Mouse (Mus musculus): ENCODE measurements at regions not wholly inside any gene's neighbourhood (a gene's known extent, or its start where the extent isn't known, plus 50 kb on each side); places are given as distances from the start of the nearest gene placed in this dataset.

GRCm38 (mm10) chr3:115789063-115789462, 74.2 kb upstream of the S1pr1 start:
- H3K9ac ChIP-seq = no peak overlapping the region
- H3K27me3 ChIP-seq = no peaks in the 10 kb centered on the region; the same call in none of the 2 replicates
- 0 out of 2 replicates have a peak, but pooled peaks cover 11% of the 10 kb centered on the region for H3K4me1 ChIP-seq
- no peak overlapping the region for H3K4me3 ChIP-seq (replicated peaks)
- no peaks in the 10 kb centered on the region for H3K36me3 ChIP-seq
- ATAC-seq (ENCODE audit: insufficient number of reproducible peaks, low FRiP score, low TSS enrichment, low read depth) = no peak
- 48% methylated on average over 6 of the region's 6 CpGs for WGBS
- no peaks in the 10 kb centered on the region for H3K9me3 ChIP-seq (replicated peaks)
- no peak overlapping the region for H3K4me2 ChIP-seq (replicated peaks)
- H3K27ac ChIP-seq (replicated peaks) = no peak overlapping the region

GRCm38 (mm10) chr3:115792606-115793005, 77.7 kb upstream of the S1pr1 start:
- Histone ChIP-seq H3K27ac (replicated peaks) (no peak overlapping the region), H3K9me3 (replicated peaks) (no peaks in the 10 kb centered on the region), H3K27me3 (no peaks in the 10 kb centered on the region; the same call in 1 of the 2 replicates), H3K9ac (no peak overlapping the region), H3K4me1 (0 out of 2 replicates have a peak, but pooled peaks cover 11% of the 10 kb centered on the region), H3K4me2 (replicated peaks) (no peak overlapping the region), H3K36me3 (no peaks in the 10 kb centered on the region), H3K4me3 (replicated peaks) (no peak overlapping the region)
- 75% methylated on average over 3 of the region's 4 CpGs for WGBS
- no peak for ATAC-seq (ENCODE audit: insufficient number of reproducible peaks, low FRiP score, low TSS enrichment, low read depth)

GRCm38 (mm10) chr3:115793344-115794059, 78.6 kb upstream of the S1pr1 start:
- ATAC-seq (ENCODE audit: insufficient number of reproducible peaks, low FRiP score, low TSS enrichment, low read depth) = no peak
- Histone ChIP-seq H3K9me3 (replicated peaks) (no peaks in the 10 kb centered on the region), H3K27me3 (no peaks in the 10 kb centered on the region; the same call in 1 of the 2 replicates), H3K4me2 (replicated peaks) (no peak overlapping the region; the same call in 1 of the 2 replicates), H3K4me1 (0 out of 2 replicates have a peak, but pooled peaks cover 7% of the 10 kb centered on the region), H3K27ac (replicated peaks) (no peak overlapping the region), H3K36me3 (no peaks in the 10 kb centered on the region), H3K9ac (no peak overlapping the region), H3K4me3 (replicated peaks) (no peak overlapping the region)
- WGBS = 29% methylated on average over 12 of the region's 12 CpGs

GRCm38 (mm10) chr3:115799326-115799725, 84.5 kb upstream of the S1pr1 start:
- no peak for ATAC-seq (ENCODE audit: insufficient number of reproducible peaks, low FRiP score, low TSS enrichment, low read depth)

GRCm38 (mm10) chr3:115799981-115800380, 85.1 kb upstream of the S1pr1 start:
- Histone ChIP-seq H3K4me1 (no peaks in the 10 kb centered on the region), H3K27me3 (no peaks in the 10 kb centered on the region), H3K27ac (replicated peaks) (no peak overlapping the region), H3K4me3 (replicated peaks) (no peak overlapping the region), H3K9me3 (replicated peaks) (no peaks in the 10 kb centered on the region), H3K9ac (no peak overlapping the region), H3K4me2 (replicated peaks) (no peak overlapping the region), H3K36me3 (no peaks in the 10 kb centered on the region)
- no peak for ATAC-seq (ENCODE audit: insufficient number of reproducible peaks, low FRiP score, low TSS enrichment, low read depth)
- 74% methylated on average over 2 of the region's 2 CpGs for WGBS

More at GRCm38 (mm10) chr3:115799326-115799725, 84.5 kb upstream of the S1pr1 start:
- H3K4me3 ChIP-seq (replicated peaks) = no peak overlapping the region
- H3K4me1 ChIP-seq = no peaks in the 10 kb centered on the region
- no peaks in the 10 kb centered on the region for H3K36me3 ChIP-seq
- no peak overlapping the region for H3K27ac ChIP-seq (replicated peaks)
- H3K9ac ChIP-seq = no peak overlapping the region
- 82% methylated on average over 10 of the region's 10 CpGs for WGBS
- H3K9me3 ChIP-seq (replicated peaks) = no peaks in the 10 kb centered on the region
- H3K4me2 ChIP-seq (replicated peaks) = no peak overlapping the region
- H3K27me3 ChIP-seq = no peaks in the 10 kb centered on the region

- Histone ChIP-seq H3K4me2 (replicated peaks) (no peak overlapping the region), H3K36me3 (no peaks in the 10 kb centered on the region), H3K4me1 (no peaks in the 10 kb centered on the region), H3K9ac (no peak overlapping the region), H3K9me3 (replicated peaks) (no peaks in the 10 kb centered on the region), H3K27me3 (no peaks in the 10 kb centered on the region), H3K4me3 (replicated peaks) (no peak overlapping the region), H3K27ac (replicated peaks) (no peak overlapping the region)
- no peak for ATAC-seq (ENCODE audit: insufficient number of reproducible peaks, low FRiP score, low TSS enrichment, low read depth)
- WGBS = 42% methylated on average over 5 of the region's 5 CpGs
These were observed 86.0 kb upstream of the S1pr1 start for GRCm38 (mm10) chr3:115800873-115801272.

- no peak overlapping the region for H3K9ac ChIP-seq
- 79% methylated on average over 5 of the region's 5 CpGs for WGBS
- no peaks in the 10 kb centered on the region for H3K36me3 ChIP-seq
- no peaks in the 10 kb centered on the region for H3K27me3 ChIP-seq
- no peak overlapping the region for H3K4me2 ChIP-seq (replicated peaks)
- no peaks in the 10 kb centered on the region for H3K4me1 ChIP-seq
- H3K4me3 ChIP-seq (replicated peaks) = no peak overlapping the region
- no peaks in the 10 kb centered on the region for H3K9me3 ChIP-seq (replicated peaks)
- no peak overlapping the region for H3K27ac ChIP-seq (replicated peaks)
- no peak for ATAC-seq (ENCODE audit: insufficient number of reproducible peaks, low FRiP score, low TSS enrichment, low read depth)
These were observed 85.9 kb upstream of the Dph5 start for GRCm38 (mm10) chr3:115801581-115802200.

- ATAC-seq (ENCODE audit: insufficient number of reproducible peaks, low FRiP score, low TSS enrichment, low read depth) = no peak
- H3K4me2 ChIP-seq (replicated peaks) = no peak overlapping the region
- H3K36me3 ChIP-seq = no peaks in the 10 kb centered on the region
- no peaks in the 10 kb centered on the region for H3K9me3 ChIP-seq (replicated peaks)
- H3K27me3 ChIP-seq = no peaks in the 10 kb centered on the region
- H3K9ac ChIP-seq = no peak overlapping the region
- H3K27ac ChIP-seq (replicated peaks) = no peak overlapping the region
- H3K4me3 ChIP-seq (replicated peaks) = no peak overlapping the region
- no peaks in the 10 kb centered on the region for H3K4me1 ChIP-seq
- 63% methylated on average over 3 of the region's 3 CpGs for WGBS
These were observed 83.0 kb upstream of the Dph5 start for GRCm38 (mm10) chr3:115804616-115805015.

- no peaks in the 10 kb centered on the region for H3K36me3 ChIP-seq
- ATAC-seq (ENCODE audit: insufficient number of reproducible peaks, low FRiP score, low TSS enrichment, low read depth) = no peak
- H3K9me3 ChIP-seq (replicated peaks) = no peaks in the 10 kb centered on the region
- no peak overlapping the region for H3K4me2 ChIP-seq (replicated peaks)
- H3K4me1 ChIP-seq = no peaks in the 10 kb centered on the region
- H3K4me3 ChIP-seq (replicated peaks) = no peak overlapping the region
- no peaks in the 10 kb centered on the region for H3K27me3 ChIP-seq
- WGBS = 80% methylated on average over 3 of the region's 3 CpGs
- no peak overlapping the region for H3K27ac ChIP-seq (replicated peaks)
- H3K9ac ChIP-seq = no peak overlapping the region
These were observed 80.6 kb upstream of the Dph5 start for GRCm38 (mm10) chr3:115807032-115807431.

- Histone ChIP-seq H3K36me3 (no peaks in the 10 kb centered on the region), H3K27ac (replicated peaks) (no peak overlapping the region), H3K4me2 (replicated peaks) (no peak overlapping the region), H3K9me3 (replicated peaks) (no peaks in the 10 kb centered on the region), H3K4me3 (replicated peaks) (no peak overlapping the region), H3K9ac (no peak overlapping the region), H3K4me1 (peaks cover 9% of the 10 kb centered on the region; the same call in 1 of the 2 replicates), H3K27me3 (no peaks in the 10 kb centered on the region)
- ATAC-seq (ENCODE audit: insufficient number of reproducible peaks, low FRiP score, low TSS enrichment, low read depth) = no peak
- WGBS = 66% methylated on average over 4 of the region's 4 CpGs
These were observed 72.5 kb upstream of the Dph5 start for GRCm38 (mm10) chr3:115815168-115815567.

GRCm38 (mm10) chr3:115815571-115816156, 72.0 kb upstream of the Dph5 start:
- Histone ChIP-seq H3K27me3 (no peaks in the 10 kb centered on the region), H3K9ac (no peak overlapping the region), H3K27ac (replicated peaks) (peak overlapping the region; percentile 45), H3K9me3 (replicated peaks) (no peaks in the 10 kb centered on the region), H3K36me3 (no peaks in the 10 kb centered on the region), H3K4me1 (peaks cover 9% of the 10 kb centered on the region; the same call in 1 of the 2 replicates), H3K4me2 (replicated peaks) (no peak overlapping the region), H3K4me3 (replicated peaks) (no peak overlapping the region)
- no peak for ATAC-seq (ENCODE audit: insufficient number of reproducible peaks, low FRiP score, low TSS enrichment, low read depth)
- WGBS = 44% methylated on average over 12 of the region's 12 CpGs
